Mouse (Mus musculus) forebrain, postnatal 0 days (tissue): ENCODE data around the gene Psme1. TPM values are rescaled to one million over a fixed set of nuclear protein-coding genes. Genes with fewer than 3 reads are reported as not detected.

Experiments used
- ATAC-seq: fragments of 200-750 bp; cut with Nextera tagmentation; 2 replicates; pipeline ENCODE4 v1.8.0; 2017; ENCODE audit warnings: mild to moderate bottlenecking, moderate library complexity
- DNase-seq: peaks from one replicate; pipeline ENCODE4 v3.0.0-alpha.2; 2015
- H3K27ac ChIP-seq: fragments of 300-500 bp; sonication (generic); 2 replicates; pipeline ENCODE4 v1.5.1; 2014; ENCODE audit warnings: low read depth, mild to moderate bottlenecking, antibody characterized with exemption, low read length, moderate library complexity, mixed read lengths
- H3K27me3 ChIP-seq: fragments of 300-500 bp; sonication (generic); 2 replicates; pipeline ENCODE4 v1.6.1; 2014; ENCODE audit warnings: mild to moderate bottlenecking, low read length, mixed read lengths; ENCODE audit not compliant: insufficient read depth
- H3K36me3 ChIP-seq: fragments of 300-500 bp; sonication (generic); 2 replicates; pipeline ENCODE4 v1.6.1; 2014; ENCODE audit warnings: mild to moderate bottlenecking, moderate library complexity; ENCODE audit not compliant: insufficient read depth
- H3K4me1 ChIP-seq: fragments of 300-500 bp; sonication (generic); 2 replicates; pipeline ENCODE4 v1.6.1; 2014; ENCODE audit warnings: antibody characterized with exemption; ENCODE audit not compliant: insufficient read depth
- H3K4me2 ChIP-seq: fragments of 300-500 bp; sonication (generic); 2 replicates; pipeline ENCODE4 v1.6.1; 2014; ENCODE audit warnings: low read depth, mild to moderate bottlenecking, moderate library complexity
- H3K4me3 ChIP-seq: fragments of 300-500 bp; sonication (generic); 2 replicates; pipeline ENCODE4 v1.5.1; 2014; ENCODE audit warnings: low read depth, low read length, mixed read lengths
- H3K9ac ChIP-seq: fragments of 300-500 bp; sonication (generic); 2 replicates; pipeline ENCODE4 v1.6.1; 2014; ENCODE audit warnings: mild to moderate bottlenecking
- H3K9me3 ChIP-seq: fragments of 300-500 bp; sonication (generic); 2 replicates; pipeline ENCODE4 v1.6.1; 2016; ENCODE audit warnings: low read length
- CTCF ChIP-seq: sonication (generic); IDR thresholded peaks from 2 replicates; pipeline ENCODE4 v1.5.1; 2016; ENCODE audit warnings: antibody characterized with exemption, control low read depth, low read depth
- WGBS: fragments of 180-500 bp; shearing (Covaris S2); extraction: QIAGEN DNeasy Blood & Tissue Kit; methylation state at CpG from one replicate; pipeline ENCODE4 v1.1.7; 2014; 5-methylcytosine and 5-hydroxymethylcytosine counted together
- polyA plus RNA-seq: library from polyadenylated mRNA; unstranded; fragments of >200 nt; fragmentation: Nextera tagmentation; extraction: Ambion mirVana; gene quantifications from 2 replicates; pipeline ENCODE4 v1.2.1, GENCODE M21; 2015
- total RNA-seq: library from RNA; depleted of rRNA; stranded (reverse); fragments of >200 nt; gene quantifications from 2 replicates; pipeline ENCODE4 v1.2.3, GENCODE M21; 2014

Gene Psme1
- total and polyA plus RNA-seq, 2 experiments from 2014 or later, result 136 to 238 TPM

DNA sequence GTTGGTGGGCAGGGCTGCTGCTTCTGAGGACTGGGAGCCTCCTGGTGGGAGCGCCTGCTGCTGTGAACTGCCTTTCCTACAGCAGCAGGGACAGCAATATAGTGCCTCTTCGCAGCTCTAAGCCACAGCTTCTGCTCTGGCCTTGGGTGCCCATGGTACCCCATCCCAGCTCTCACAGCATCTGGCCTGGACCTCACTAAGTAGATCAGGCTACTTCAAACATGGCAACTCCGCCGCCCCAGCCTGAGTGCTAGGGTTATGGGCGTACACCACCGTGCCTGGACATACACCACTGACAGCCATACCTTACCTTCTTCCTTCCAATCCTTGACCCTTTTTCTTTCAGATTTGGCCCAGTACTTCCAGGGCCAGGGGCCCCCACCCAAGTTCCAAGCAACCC lies 30.4 kb downstream of the Psme1 start:
- Histone ChIP-seq H3K4me3 (no peak overlapping the region), H3K4me1 (no peaks in the 10 kb centered on the region), H3K9ac (no peak overlapping the region), H3K4me2 (no peak overlapping the region), H3K36me3 (peaks cover 44% of the 10 kb centered on the region), H3K9me3 (no peaks in the 10 kb centered on the region), H3K27ac (no peak overlapping the region), H3K27me3 (no peaks in the 10 kb centered on the region)
- WGBS, result 98% methylated on average over 6 of the region's 6 CpGs
- DNase-seq, result no peak
- ATAC-seq, result no peak
- no peak for TF ChIP-seq CTCF

DNA sequence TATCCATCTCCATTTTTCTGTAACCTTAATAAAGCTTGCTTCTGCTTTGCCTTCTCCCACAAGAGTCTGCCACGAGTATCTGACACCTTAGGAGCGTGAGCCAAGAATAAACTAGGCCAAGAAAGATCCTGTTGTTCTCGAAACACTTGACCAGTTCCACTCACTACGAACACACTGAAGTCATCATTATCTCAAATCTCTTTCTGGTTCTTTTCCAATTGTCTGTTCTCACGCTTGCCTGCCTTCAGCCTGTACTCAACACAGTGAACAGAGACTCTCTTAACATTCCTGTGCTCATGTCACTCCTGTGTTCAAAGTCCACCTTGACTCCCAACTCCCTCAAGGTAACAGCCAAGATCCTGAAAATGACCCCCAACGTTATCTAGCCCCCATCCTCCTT lies 35.4 kb downstream of the Psme1 start:
- H3K27ac ChIP-seq, result no peak overlapping the region
- ATAC-seq (no peak), DNase-seq (no peak)
- H3K4me1 ChIP-seq, result no peaks in the 10 kb centered on the region
- no peak overlapping the region for H3K9ac ChIP-seq
- no peaks in the 10 kb centered on the region for H3K9me3 ChIP-seq
- no peaks in the 10 kb centered on the region for H3K27me3 ChIP-seq
- TF ChIP-seq CTCF, result no peak
- WGBS, result 57% methylated on average over 6 of the region's 6 CpGs
- peaks cover 16% of the 10 kb centered on the region for H3K36me3 ChIP-seq
- no peak overlapping the region for H3K4me2 ChIP-seq
- no peak overlapping the region for H3K4me3 ChIP-seq

DNA sequence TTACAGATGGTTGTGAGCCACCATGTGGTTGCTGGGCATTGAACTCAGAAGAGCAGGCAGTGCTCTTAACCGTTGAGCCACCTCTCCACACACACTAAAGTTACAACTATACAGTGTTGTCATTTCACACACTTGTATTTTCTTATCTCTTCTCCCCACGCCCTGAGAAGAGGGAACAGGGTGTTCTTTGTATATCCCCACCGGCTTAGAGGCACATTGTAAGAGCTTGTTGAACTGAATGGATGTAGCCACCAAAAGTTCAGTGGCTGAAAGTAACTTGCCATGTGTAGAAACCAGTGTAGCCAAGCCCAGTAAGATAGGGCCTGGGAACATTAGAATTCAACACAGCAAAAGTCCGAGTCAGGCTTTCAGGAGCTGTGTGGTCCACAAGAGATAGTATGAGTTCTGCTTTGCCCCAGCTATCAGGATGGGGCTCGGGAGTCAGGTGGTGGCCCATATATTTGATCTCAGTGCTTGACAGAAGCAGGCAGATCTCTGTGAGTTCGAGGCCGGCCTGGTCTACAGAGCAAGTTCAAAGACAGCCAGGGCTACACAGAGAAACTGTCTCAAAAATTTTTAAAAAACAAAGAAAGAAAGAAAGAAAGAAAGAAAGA lies 36.7 kb downstream of the Psme1 start:
- no peak for TF ChIP-seq CTCF
- ATAC-seq, result no peak

DNA sequence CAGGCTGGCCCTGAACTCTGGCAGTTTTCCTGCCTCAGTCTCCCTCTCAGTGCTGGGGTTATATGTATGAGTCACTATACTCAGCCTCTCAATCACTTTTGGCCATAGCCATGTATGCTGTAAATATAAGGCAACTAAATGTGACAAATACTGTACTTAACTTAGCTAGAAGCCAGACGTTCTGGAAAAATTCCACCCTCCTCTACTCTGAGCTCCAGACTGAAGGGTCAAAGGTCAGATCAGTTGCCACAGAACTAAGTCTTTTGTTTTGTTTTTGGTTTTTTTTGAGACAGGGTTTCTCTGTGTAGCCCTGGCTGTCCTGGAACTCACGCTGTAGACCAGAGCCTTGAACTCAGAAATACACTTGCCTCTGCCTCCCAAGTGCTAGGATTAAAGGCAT lies 38.0 kb downstream of the Psme1 start:
- DNase-seq, result no peak
- H3K4me3 ChIP-seq, result no peak overlapping the region
- no peaks in the 10 kb centered on the region for H3K9me3 ChIP-seq
- H3K4me2 ChIP-seq, result no peak overlapping the region
- H3K4me1 ChIP-seq, result no peaks in the 10 kb centered on the region
- no peaks in the 10 kb centered on the region for H3K36me3 ChIP-seq
- H3K27ac ChIP-seq, result no peak overlapping the region
- no peaks in the 10 kb centered on the region for H3K27me3 ChIP-seq
- H3K9ac ChIP-seq, result no peak overlapping the region
- no peak for ATAC-seq
- no peak for TF ChIP-seq CTCF
- WGBS, result 47% methylated on average over 2 of the region's 2 CpGs

More for the DNA sequence above, 36.7 kb downstream of the Psme1 start:
- no peak overlapping the region for H3K4me2 ChIP-seq
- H3K36me3 ChIP-seq, result 0 out of 2 replicates have a peak, but pooled peaks cover 3% of the 10 kb centered on the region
- 83% methylated on average over 7 of the region's 7 CpGs for WGBS
- no peak for DNase-seq
- H3K27ac ChIP-seq, result no peak overlapping the region
- H3K27me3 ChIP-seq, result no peaks in the 10 kb centered on the region
- no peaks in the 10 kb centered on the region for H3K4me1 ChIP-seq
- no peak overlapping the region for H3K4me3 ChIP-seq
- no peak overlapping the region for H3K9ac ChIP-seq
- no peaks in the 10 kb centered on the region for H3K9me3 ChIP-seq

DNA sequence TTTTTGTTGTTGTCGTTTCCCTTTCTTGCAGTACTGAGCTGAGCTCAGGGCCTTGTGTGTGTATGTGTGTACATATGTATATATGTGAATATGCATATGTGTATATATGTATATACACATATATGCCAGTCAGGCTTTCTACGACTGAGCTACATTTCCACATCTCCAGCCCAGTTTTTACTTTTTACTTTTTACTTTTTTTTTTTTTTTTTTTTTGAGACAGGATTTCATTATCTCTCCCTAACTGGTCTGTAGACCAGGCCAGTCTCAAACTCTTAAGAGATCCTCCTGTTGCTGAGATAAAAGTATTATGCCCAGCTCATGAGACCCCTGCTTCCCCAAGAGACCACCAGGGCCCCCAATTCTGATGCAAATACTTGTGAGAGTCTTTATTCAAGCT lies 38.9 kb downstream of the Psme1 start:
- WGBS, result 79% methylated on average over 2 of the region's 2 CpGs
- no peak overlapping the region for H3K9ac ChIP-seq
- no peak overlapping the region for H3K4me2 ChIP-seq
- H3K9me3 ChIP-seq, result no peaks in the 10 kb centered on the region
- TF ChIP-seq CTCF, result no peak
- ATAC-seq (no peak), DNase-seq (no peak)
- H3K27ac ChIP-seq, result no peak overlapping the region
- H3K27me3 ChIP-seq, result no peaks in the 10 kb centered on the region
- no peak overlapping the region for H3K4me3 ChIP-seq
- H3K4me1 ChIP-seq, result no peaks in the 10 kb centered on the region
- no peaks in the 10 kb centered on the region for H3K36me3 ChIP-seq

DNA sequence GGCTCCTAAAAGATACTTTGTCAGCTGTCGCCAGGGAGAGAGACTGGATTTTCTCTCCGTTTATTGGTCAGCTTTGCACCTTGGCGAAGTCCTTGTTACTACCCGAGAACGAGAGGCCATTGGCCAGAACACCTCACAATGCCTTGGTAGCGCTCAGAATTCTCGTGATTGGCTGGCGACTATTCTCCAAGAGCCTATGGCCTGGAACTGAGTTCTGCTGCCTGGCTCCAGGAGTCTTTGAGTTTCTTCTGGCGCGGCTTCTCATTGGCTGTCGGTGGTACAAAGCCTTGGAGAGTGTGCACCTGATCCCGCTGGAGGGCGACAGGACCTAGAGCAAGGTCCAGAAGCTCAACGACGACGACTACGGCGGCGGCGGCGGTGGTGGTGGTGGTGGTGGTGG lies 39.9 kb downstream of the Psme1 start, which contains the start of gene Rec8:
Rec8 (plus strand) TSS at position 216 of the 400 bp plus-strand sequence.
- DNase-seq (peak; percentile 51), ATAC-seq (peak; percentile 84)
- Histone ChIP-seq H3K27me3 (no peaks in the 10 kb centered on the region), H3K27ac (no peak within 1 kb of the TSS), H3K9me3 (no peaks in the 10 kb centered on the region), H3K4me2 (peak within 1 kb of the TSS; percentile 28), H3K9ac (no peak within 1 kb of the TSS), H3K36me3 (no peaks in the 10 kb centered on the region), H3K4me1 (no peaks in the 10 kb centered on the region), H3K4me3 (peak within 1 kb of the TSS; percentile 18)
- 35% methylated on average over 21 of the region's 21 CpGs for WGBS
- no peak; the same call in 1 of the 2 replicates for TF ChIP-seq CTCF

DNA sequence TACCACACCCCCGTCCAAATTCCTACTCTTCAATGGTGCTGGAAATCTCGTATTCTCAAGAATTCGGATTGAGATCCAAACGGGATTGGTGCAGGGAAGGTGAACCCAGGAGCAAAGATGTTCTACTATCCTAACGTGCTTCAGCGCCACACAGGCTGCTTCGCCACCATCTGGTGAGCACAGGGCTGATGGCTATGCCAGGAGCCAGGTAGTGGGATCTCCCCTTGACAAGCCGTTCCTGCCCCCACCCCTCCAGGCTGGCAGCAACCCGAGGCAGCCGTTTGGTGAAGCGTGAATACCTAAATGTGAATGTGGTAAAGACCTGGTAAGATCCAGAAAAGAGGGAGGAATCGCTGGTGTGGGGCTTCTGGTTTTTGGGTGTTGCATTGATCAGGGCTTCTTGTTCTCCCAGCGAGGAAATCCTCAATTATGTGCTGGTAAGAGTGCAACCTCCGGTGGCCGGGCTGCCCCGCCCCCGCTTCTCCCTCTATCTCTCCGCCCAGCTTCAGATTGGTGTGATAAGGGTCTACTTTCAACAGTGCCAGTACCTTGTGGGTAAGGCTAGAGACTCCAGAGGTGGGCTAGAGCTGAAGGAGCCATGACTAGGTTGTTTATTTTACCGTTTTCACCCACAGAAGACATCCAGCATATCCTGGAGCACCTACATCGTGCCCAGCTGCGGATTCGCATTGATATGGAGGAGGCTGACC lies 40.7 kb downstream of the Psme1 start:
- no peak overlapping the region for H3K27ac ChIP-seq
- WGBS, result 51% methylated on average over 22 of the region's 22 CpGs
- no peaks in the 10 kb centered on the region for H3K27me3 ChIP-seq
- TF ChIP-seq CTCF, result no peak
- ATAC-seq, result peak; percentile 41; the same call in 1 of the 2 replicates
- no peaks in the 10 kb centered on the region for H3K36me3 ChIP-seq
- H3K9me3 ChIP-seq, result no peaks in the 10 kb centered on the region
- DNase-seq, result no peak
- peak overlapping the region; percentile 18 for H3K4me3 ChIP-seq
- H3K9ac ChIP-seq, result no peak overlapping the region
- H3K4me2 ChIP-seq, result peak overlapping the region; percentile 28
- no peaks in the 10 kb centered on the region for H3K4me1 ChIP-seq
